Mouse (Mus musculus): ENCODE measurements at regions not wholly inside any gene's neighbourhood (a gene's known extent, or its start where the extent isn't known, plus 50 kb on each side); places are given as distances from the start of the nearest gene placed in this dataset.

- TF ChIP-seq CTCF (IDR thresholded peaks at IDR 0.05; ENCODE audit: insufficient read depth, low read depth, low read length) (no peak), POLR2A (IDR thresholded peaks at IDR 0.05; ENCODE audit: insufficient read depth, low read depth, low read length) (no peak)
These were observed 138.6 kb downstream of the St8sia4 start for GRCm38 (mm10) chr1:95528726-95529125.
